29 mouse cellular contexts compared by ENCODE assay signal in the genomic region with DNA sequence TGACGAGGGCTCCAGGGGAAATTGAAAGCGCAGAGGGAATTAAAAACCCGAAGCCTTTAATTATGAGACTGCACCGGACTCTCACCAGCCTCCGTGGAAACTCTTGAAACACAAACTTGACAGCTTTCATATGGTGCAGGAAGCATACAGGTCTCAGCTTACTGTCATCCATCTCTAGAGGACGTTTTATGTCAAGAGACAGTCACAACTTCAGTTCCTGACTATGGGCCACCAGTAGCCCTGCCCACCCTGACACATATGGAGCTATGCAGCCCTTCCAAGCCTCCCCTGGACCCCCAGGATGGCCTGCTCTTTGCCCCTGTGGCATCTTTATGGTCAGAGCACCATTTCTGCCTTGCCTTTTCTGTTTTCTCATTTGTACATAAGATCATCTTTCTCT.
A peak's percentile ranks its signal among the peaks of the same experiment; 100 is the strongest.
DNase-seq lines count a peak whose midpoint lies in the region; ATAC-seq lines count a peak whose summit lies in the region.
"Had no signal": no experiment of that assay in that cellular context is flagged by ENCODE, and none has a peak within 500 bp of the region (broad histone marks: within the 10 kb centered on the region; RNA-seq: fewer than 3 reads in every experiment).

No protein-coding gene starts in this region.

- no peaks in the 10 kb centered on the region for H3K4me1 ChIP-seq in kidney, embryonic 16.5 days (ENCODE audit: insufficient read depth, low read length)
- H3K4me1 ChIP-seq in kidney, embryonic 15.5 days: 0 out of 2 replicates have a peak, but pooled peaks cover 3% of the 10 kb centered on the region
- peaks cover 13% of the 10 kb centered on the region for H3K4me1 ChIP-seq in embryonic facial prominence, embryonic 12.5 days
- H3K4me1 ChIP-seq in embryonic facial prominence, embryonic 14.5 days (ENCODE audit: control insufficient read depth, insufficient read depth, low read length): peaks cover 7% of the 10 kb centered on the region; the same call in 1 of the 2 replicates
- H3K4me1 ChIP-seq: heart, embryonic 13.5 days; intestine, embryonic 15.5 days had no signal

- H3K36me3 ChIP-seq in kidney, embryonic 16.5 days (ENCODE audit: insufficient read depth, low read length): no peaks in the 10 kb centered on the region
- H3K36me3 ChIP-seq in kidney, embryonic 15.5 days: no peaks in the 10 kb centered on the region
- no peaks in the 10 kb centered on the region for H3K36me3 ChIP-seq in embryonic facial prominence, embryonic 12.5 days
- H3K36me3 ChIP-seq in embryonic facial prominence, embryonic 14.5 days (ENCODE audit: control insufficient read depth, insufficient read depth, low read length): no peaks in the 10 kb centered on the region
- H3K36me3 ChIP-seq: forebrain, embryonic 10.5 days; G1E; heart, embryonic 10.5 days; heart, embryonic 13.5 days; hindbrain, embryonic 12.5 days; intestine, embryonic 15.5 days had no signal

- H3K27ac ChIP-seq in kidney, embryonic 16.5 days (ENCODE audit: low read length): no peak overlapping the region
- no peak overlapping the region for H3K27ac ChIP-seq in kidney, embryonic 15.5 days
- 0 out of 2 replicates have a peak overlapping the region, but pooled peaks have one; percentile 30 for H3K27ac ChIP-seq in embryonic facial prominence, embryonic 12.5 days
- H3K27ac ChIP-seq in embryonic facial prominence, embryonic 14.5 days (replicated peaks; ENCODE audit: low read depth, low read length): no peak overlapping the region
- H3K27ac ChIP-seq: forebrain, embryonic 10.5 days; forebrain, embryonic 13.5 days; gastrocnemius, adult 2 months; heart, embryonic 10.5 days; heart, embryonic 13.5 days; hindbrain, embryonic 12.5 days; intestine, embryonic 15.5 days had no signal

- H3K9ac ChIP-seq in kidney, embryonic 16.5 days (replicated peaks; ENCODE audit: low read length): no peak overlapping the region
- H3K9ac ChIP-seq in kidney, embryonic 15.5 days: no peak overlapping the region
- H3K9ac ChIP-seq in embryonic facial prominence, embryonic 12.5 days: no peak overlapping the region
- H3K9ac ChIP-seq in embryonic facial prominence, embryonic 14.5 days (ENCODE audit: low read depth, low read length): no peak overlapping the region
- H3K9ac ChIP-seq: forebrain, embryonic 13.5 days; forebrain, postnatal 0 days; heart, embryonic 13.5 days; hindbrain, embryonic 12.5 days; intestine, embryonic 15.5 days had no signal

- peak; percentile 54; the same call in 1 of the 2 replicates for ATAC-seq in kidney, embryonic 16.5 days (ENCODE audit: low FRiP score, low TSS enrichment)
- ATAC-seq in kidney, embryonic 15.5 days (replicated peaks; ENCODE audit: low FRiP score): no peak
- ATAC-seq in embryonic facial prominence, embryonic 12.5 days (ENCODE audit: insufficient number of reproducible peaks, insufficient read depth, low FRiP score, low TSS enrichment): no peak
- no peak for ATAC-seq in embryonic facial prominence, embryonic 14.5 days (ENCODE audit: low read depth)
- ATAC-seq in erythroblast, adult 5-6 weeks (replicated peaks; ENCODE audit: low FRiP score, poor library complexity, severe bottlenecking): no peak
- ATAC-seq: forebrain, embryonic 13.5 days; forebrain, postnatal 0 days; hindbrain, embryonic 16.5 days; intestine, embryonic 15.5 days; Patski had no signal

- peak; percentile 29 for DNase-seq in heart, adult 11 months
- no peak for DNase-seq in heart, adult 8-10 months (ENCODE audit: low spot score)
- peak; percentile 16 for DNase-seq in embryonic facial prominence, embryonic 14.5 days (ENCODE audit: low spot score)
- DNase-seq: adrenal gland, postnatal 10 days; adrenal gland, postnatal 36 days; B cell, adult 2 months; cerebellum, adult 18-20 months; cerebellum, adult 9-10 months; cerebellum, postnatal 14 days; forebrain, postnatal 0 days; gastrocnemius, adult 2 months; gastrocnemius, postnatal 14 days; heart, adult 18-20 months; heart, postnatal 14 days; heart, postnatal 4 days had no signal

- H3K27me3 ChIP-seq in kidney, embryonic 16.5 days (ENCODE audit: insufficient read depth, low read length): no peaks in the 10 kb centered on the region
- H3K27me3 ChIP-seq in kidney, embryonic 15.5 days: 0 out of 2 replicates have a peak, but pooled peaks cover 3% of the 10 kb centered on the region
- no peaks in the 10 kb centered on the region for H3K27me3 ChIP-seq in embryonic facial prominence, embryonic 12.5 days
- no peaks in the 10 kb centered on the region for H3K27me3 ChIP-seq in embryonic facial prominence, embryonic 14.5 days (replicated peaks; ENCODE audit: control insufficient read depth, insufficient read depth, low read length)
- H3K27me3 ChIP-seq: CH12.LX; intestine, embryonic 15.5 days; Patski had no signal

- H3K9me3 ChIP-seq in kidney, embryonic 16.5 days (ENCODE audit: low read length): peaks cover 3% of the 10 kb centered on the region; the same call in 1 of the 2 replicates
- H3K9me3 ChIP-seq in kidney, embryonic 15.5 days (replicated peaks): no peaks in the 10 kb centered on the region
- 0 out of 2 replicates have a peak, but pooled peaks cover 4% of the 10 kb centered on the region for H3K9me3 ChIP-seq in embryonic facial prominence, embryonic 12.5 days
- no peaks in the 10 kb centered on the region; the same call in 1 of the 2 replicates for H3K9me3 ChIP-seq in embryonic facial prominence, embryonic 14.5 days (ENCODE audit: control insufficient read depth, low read length)
- H3K9me3 ChIP-seq: forebrain, embryonic 10.5 days; forebrain, embryonic 13.5 days; heart, embryonic 10.5 days; intestine, embryonic 15.5 days had no signal

- WGBS in kidney, embryonic 16.5 days: 22% methylated on average over 6 of the region's 6 CpGs
- WGBS in kidney, embryonic 15.5 days: 19% methylated on average over 6 of the region's 6 CpGs
- 29% methylated on average over 6 of the region's 6 CpGs for WGBS in embryonic facial prominence, embryonic 12.5 days
- WGBS in embryonic facial prominence, embryonic 14.5 days: 34% methylated on average over 6 of the region's 6 CpGs

- no peak overlapping the region for H3K4me2 ChIP-seq in kidney, embryonic 16.5 days (replicated peaks; ENCODE audit: low read depth, low read length)
- no peak overlapping the region for H3K4me2 ChIP-seq in kidney, embryonic 15.5 days
- H3K4me2 ChIP-seq in embryonic facial prominence, embryonic 12.5 days (replicated peaks): no peak overlapping the region
- 0 out of 2 replicates have a peak overlapping the region, but pooled peaks have one; percentile 10 for H3K4me2 ChIP-seq in embryonic facial prominence, embryonic 14.5 days (ENCODE audit: low read depth, low read length)
- H3K4me2 ChIP-seq: forebrain, embryonic 13.5 days; heart, embryonic 13.5 days; hindbrain, embryonic 12.5 days; intestine, embryonic 15.5 days had no signal

- H3K4me3 ChIP-seq in kidney, embryonic 16.5 days (ENCODE audit: low read length): no peak overlapping the region
- H3K4me3 ChIP-seq in kidney, embryonic 15.5 days (replicated peaks): no peak overlapping the region
- no peak overlapping the region for H3K4me3 ChIP-seq in embryonic facial prominence, embryonic 12.5 days
- H3K4me3 ChIP-seq in embryonic facial prominence, embryonic 14.5 days (ENCODE audit: low read depth, low read length): no peak overlapping the region
- H3K4me3 ChIP-seq: forebrain, embryonic 10.5 days; forebrain, embryonic 13.5 days; gastrocnemius, adult 2 months; heart, embryonic 10.5 days; heart, embryonic 13.5 days; hindbrain, embryonic 12.5 days; intestine, embryonic 15.5 days had no signal
